Mouse (Mus musculus) midbrain, embryonic 13.5 days (tissue): ENCODE measurements around the gene Tufm. TPM values are rescaled to one million over a fixed set of nuclear protein-coding genes. Genes with fewer than 3 reads are reported as not detected.

Source experiments
- ATAC-seq: fragments of 200-750 bp; cut with Nextera tagmentation; 2 replicates; pipeline ENCODE4 v1.8.0; 2017; ENCODE audit warnings: mild to moderate bottlenecking, moderate TSS enrichment, moderate library complexity
- H3K27ac ChIP-seq: fragments of 300-500 bp; sonication (generic); 2 replicates; pipeline ENCODE4 v1.5.1; 2015; ENCODE audit warnings: inconsistent platforms, mild to moderate bottlenecking, moderate library complexity
- H3K27me3 ChIP-seq: fragments of 300-500 bp; sonication (generic); 2 replicates; pipeline ENCODE4 v1.6.1; 2015; ENCODE audit warnings: mild to moderate bottlenecking, inconsistent platforms
- H3K36me3 ChIP-seq: fragments of 300-500 bp; sonication (generic); 2 replicates; pipeline ENCODE4 v1.6.1; 2015; ENCODE audit warnings: mild to moderate bottlenecking, inconsistent platforms
- H3K4me1 ChIP-seq: fragments of 300-500 bp; sonication (generic); replicated peaks from 2 replicates; pipeline ENCODE4 v1.6.1; 2015; ENCODE audit warnings: inconsistent platforms
- H3K4me2 ChIP-seq: fragments of 300-500 bp; sonication (generic); replicated peaks from 2 replicates; pipeline ENCODE4 v1.6.1; 2015; ENCODE audit warnings: moderate library complexity, mild to moderate bottlenecking, inconsistent platforms
- H3K4me3 ChIP-seq: fragments of 300-500 bp; sonication (generic); replicated peaks from 2 replicates; pipeline ENCODE4 v1.5.1; 2015; ENCODE audit warnings: mild to moderate bottlenecking, inconsistent platforms
- H3K9ac ChIP-seq: fragments of 300-500 bp; sonication (generic); replicated peaks from 2 replicates; pipeline ENCODE4 v1.6.1; 2015; ENCODE audit warnings: mild to moderate bottlenecking, inconsistent platforms
- H3K9me3 ChIP-seq: fragments of 300-500 bp; sonication (generic); 2 replicates; pipeline ENCODE4 v1.6.1; 2016; ENCODE audit warnings: mild to moderate bottlenecking, inconsistent platforms
- WGBS: fragments of 180-500 bp; shearing (Covaris S2); methylation state at CpG from one replicate; pipeline ENCODE4 v1.1.7; 2015; 5-methylcytosine and 5-hydroxymethylcytosine counted together
- polyA plus RNA-seq: library from polyadenylated mRNA; unstranded; fragments of >200 nt; fragmentation: Nextera tagmentation; extraction: Ambion mirVana; gene quantifications from 2 replicates; pipeline ENCODE4 v1.2.1, GENCODE M21; 2015

Tufm gene
- polyA plus RNA-seq: 117 and 124 TPM in 2 replicates

DNA sequence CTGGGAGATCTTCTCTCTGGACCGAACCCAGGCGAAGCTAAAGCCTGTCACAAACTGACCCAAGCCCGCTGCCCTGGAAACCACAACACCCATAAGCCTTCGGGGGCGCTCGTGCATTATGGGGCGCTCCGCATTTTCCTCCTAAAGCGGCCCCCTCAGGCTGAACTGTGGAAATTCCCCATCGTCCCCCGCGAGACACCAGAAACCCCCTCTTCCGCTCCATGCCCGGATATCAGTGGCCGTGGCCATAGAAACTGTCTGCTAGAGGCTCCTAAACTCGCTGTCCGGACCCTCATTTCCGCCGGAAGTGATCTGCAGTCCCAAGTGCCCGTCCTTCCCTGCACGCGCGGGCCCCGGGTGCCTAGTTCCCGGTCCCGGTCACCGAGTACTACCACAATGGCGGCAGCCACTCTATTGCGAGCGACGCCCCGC is at the start of gene Tufm:
Tufm (plus strand) TSS at position 310 of the 432 bp plus-strand sequence.
- Histone ChIP-seq H3K9ac (peak within 1 kb of the TSS; percentile 80), H3K4me2 (peak within 1 kb of the TSS; percentile 99), H3K4me1 (peaks cover 17% of the 10 kb centered on the region), H3K27ac (peak within 1 kb of the TSS; percentile 81), H3K36me3 (peaks cover 29% of the 10 kb centered on the region), H3K27me3 (no peaks in the 10 kb centered on the region), H3K9me3 (no peaks in the 10 kb centered on the region), H3K4me3 (peak within 1 kb of the TSS; percentile 69)
- peak; percentile 96 for ATAC-seq
- under 1% methylated on average over 32 of the region's 32 CpGs for WGBS

DNA sequence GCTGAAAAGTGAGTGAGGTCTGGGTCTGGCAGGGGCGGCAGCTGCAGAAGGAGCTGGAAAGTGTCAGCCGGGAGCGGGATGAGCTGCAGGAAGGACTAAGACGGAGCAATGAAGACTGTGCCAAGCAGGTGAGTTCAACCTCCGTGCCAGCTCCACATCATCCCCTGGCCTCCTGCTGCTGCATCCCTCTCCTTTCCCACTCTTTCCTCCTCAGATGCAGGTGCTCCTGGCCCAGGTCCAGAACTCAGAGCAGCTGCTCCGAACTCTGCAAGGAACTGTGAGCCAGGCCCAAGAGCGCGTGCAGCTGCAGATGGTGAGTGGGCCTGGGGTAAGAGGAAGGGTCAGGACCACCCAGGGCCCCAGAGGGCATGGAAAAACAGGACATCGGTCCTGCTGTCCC is 47.0 kb upstream of the Tufm start:
- H3K9me3 ChIP-seq: no peaks in the 10 kb centered on the region
- H3K4me3 ChIP-seq: no peak overlapping the region
- 0 out of 2 replicates have a peak overlapping the region, but pooled peaks have one; percentile 7 for H3K9ac ChIP-seq
- no peaks in the 10 kb centered on the region for H3K4me1 ChIP-seq
- WGBS: 86% methylated on average over 9 of the region's 9 CpGs
- H3K4me2 ChIP-seq: no peak overlapping the region
- H3K27me3 ChIP-seq: no peaks in the 10 kb centered on the region
- peaks cover 38% of the 10 kb centered on the region for H3K36me3 ChIP-seq
- H3K27ac ChIP-seq: no peak overlapping the region
- no peak for ATAC-seq

DNA sequence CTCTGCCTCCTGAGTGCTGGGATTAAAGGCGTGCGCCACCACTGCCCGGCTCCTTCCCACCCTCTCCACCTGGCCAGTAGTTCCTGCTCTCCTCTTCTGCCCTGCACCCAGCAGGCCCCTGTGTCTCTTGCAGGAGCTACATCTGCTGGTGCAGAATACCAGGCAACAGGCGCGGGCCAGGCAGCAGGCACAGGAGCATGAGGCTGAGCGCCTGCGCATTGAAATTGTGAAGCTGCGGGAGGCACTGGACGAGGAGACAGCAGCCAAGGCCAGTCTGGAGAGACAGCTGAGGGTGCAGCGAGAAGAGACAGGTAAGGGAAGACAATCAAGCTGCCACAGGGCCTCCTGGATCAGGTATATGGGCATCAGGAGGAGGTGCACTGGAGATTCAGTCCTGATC is 43.2 kb upstream of the Tufm start:
- Histone ChIP-seq H3K9me3 (no peaks in the 10 kb centered on the region), H3K4me1 (no peaks in the 10 kb centered on the region), H3K27ac (no peak overlapping the region), H3K4me2 (no peak overlapping the region), H3K36me3 (peaks cover 65% of the 10 kb centered on the region), H3K4me3 (no peak overlapping the region), H3K27me3 (no peaks in the 10 kb centered on the region), H3K9ac (no peak overlapping the region)
- WGBS: 92% methylated on average over 10 of the region's 10 CpGs
- no peak for ATAC-seq

DNA sequence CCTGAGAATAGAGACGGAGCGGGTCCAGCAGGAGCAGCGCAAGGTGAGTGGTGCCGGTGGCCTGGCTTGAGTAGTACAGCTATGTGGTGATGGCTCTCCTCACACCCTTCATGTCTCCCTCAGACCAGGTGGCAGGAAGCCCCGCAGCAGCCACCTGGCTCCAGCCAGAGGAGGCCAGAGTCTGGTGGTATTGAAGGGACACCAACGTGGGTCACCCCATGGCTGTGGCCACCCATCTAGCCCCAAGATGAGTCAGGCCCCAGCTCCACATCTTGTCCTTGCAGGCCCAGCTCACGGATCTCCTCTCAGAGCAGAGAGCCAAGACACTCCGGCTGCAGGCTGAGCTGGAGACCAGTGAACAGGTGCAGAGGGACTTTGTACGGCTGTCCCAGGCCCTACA is 42.6 kb upstream of the Tufm start:
- whole genome bisulfite sequencing: 93% methylated on average over 9 of the region's 9 CpGs
- Histone ChIP-seq H3K27me3 (no peaks in the 10 kb centered on the region), H3K9ac (no peak overlapping the region; the same call in 1 of the 2 replicates), H3K4me2 (no peak overlapping the region), H3K4me1 (no peaks in the 10 kb centered on the region), H3K36me3 (peaks cover 65% of the 10 kb centered on the region), H3K9me3 (no peaks in the 10 kb centered on the region), H3K27ac (no peak overlapping the region), H3K4me3 (no peak overlapping the region)
- ATAC-seq: no peak

DNA sequence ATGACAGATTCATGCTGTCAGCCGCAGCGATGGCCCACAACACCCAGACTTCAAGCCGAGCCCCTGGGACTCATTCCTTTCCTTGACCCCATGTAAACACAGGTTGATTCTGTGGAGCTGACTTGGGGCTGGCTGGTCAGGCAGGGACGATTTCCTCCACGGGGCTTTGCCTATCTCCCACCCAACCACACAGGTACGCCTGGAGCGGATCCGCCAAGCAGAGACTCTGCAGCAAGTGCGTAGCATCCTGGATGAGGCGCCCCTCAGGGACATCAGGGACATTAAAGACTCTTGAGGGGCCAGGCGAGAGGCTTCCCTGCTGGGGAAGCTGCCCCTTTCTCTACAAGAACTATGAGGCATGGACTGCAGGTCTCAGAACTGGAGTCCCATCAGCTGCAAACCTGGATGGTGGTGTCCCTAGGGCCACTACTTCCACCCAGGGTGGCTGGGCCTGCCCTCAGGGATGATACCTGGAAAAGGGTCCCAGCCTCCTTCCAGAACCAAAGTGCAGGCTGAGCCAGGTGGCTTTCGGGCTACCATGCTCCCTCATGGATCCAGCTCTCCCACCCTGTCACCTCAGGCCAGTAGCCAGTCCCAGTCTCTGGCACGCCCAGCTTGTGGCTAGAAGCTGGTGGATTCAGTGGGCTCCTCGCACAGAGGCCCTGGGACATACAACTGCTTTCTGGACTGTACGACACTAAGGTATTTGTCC is 41.9 kb upstream of the Tufm start:
- Histone ChIP-seq H3K36me3 (peaks cover 63% of the 10 kb centered on the region), H3K27ac (no peak overlapping the region), H3K9ac (no peak overlapping the region), H3K27me3 (no peaks in the 10 kb centered on the region), H3K4me2 (no peak overlapping the region), H3K4me1 (no peaks in the 10 kb centered on the region), H3K4me3 (no peak overlapping the region), H3K9me3 (no peaks in the 10 kb centered on the region)
- ATAC-seq: no peak
- WGBS: 92% methylated on average over 15 of the region's 15 CpGs

DNA sequence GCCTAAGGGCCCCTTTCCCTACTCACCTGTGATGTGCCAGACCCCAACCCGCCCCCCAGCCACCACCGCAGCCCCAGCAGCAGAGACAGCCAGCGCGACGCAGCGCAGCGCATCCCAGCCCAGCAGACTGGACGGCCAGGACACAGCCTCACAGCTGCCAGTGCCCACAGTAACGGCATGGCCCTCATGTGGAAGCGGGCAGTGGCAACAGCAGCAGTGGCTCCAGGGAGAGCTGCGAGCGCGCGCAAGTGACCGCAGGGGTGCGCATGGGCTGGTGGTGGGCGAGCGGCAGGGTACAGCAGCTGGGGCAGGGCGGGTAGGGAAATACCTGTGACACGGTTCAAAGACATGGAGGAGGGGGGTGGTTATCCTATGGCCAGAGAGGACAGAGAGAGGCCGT is 40.9 kb upstream of the Tufm start:
- Histone ChIP-seq H3K9ac (no peak overlapping the region), H3K27ac (no peak overlapping the region), H3K27me3 (no peaks in the 10 kb centered on the region), H3K36me3 (peaks cover 63% of the 10 kb centered on the region), H3K4me3 (no peak overlapping the region), H3K9me3 (no peaks in the 10 kb centered on the region), H3K4me2 (no peak overlapping the region), H3K4me1 (no peaks in the 10 kb centered on the region)
- 93% methylated on average over 21 of the region's 21 CpGs for WGBS
- ATAC-seq: no peak

DNA sequence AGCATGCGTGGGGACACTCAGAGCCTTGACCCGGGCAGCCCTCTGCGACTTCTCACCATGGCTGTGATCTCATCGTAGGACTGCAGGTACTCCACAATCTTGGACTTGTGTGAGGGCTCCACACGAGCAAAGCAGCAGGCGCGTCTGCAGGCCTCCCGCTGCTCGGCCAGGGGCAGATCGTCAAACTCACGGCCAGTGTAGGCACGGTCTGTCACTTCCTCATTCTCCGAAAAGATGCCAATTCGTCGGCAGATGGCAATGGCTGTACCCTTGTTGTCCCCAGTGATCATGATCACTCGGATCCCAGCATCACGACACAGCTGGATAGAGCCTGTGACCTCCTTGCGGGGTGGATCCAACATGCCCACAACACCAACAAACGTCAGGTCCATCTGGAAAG is 38.7 kb upstream of the Tufm start:
- Histone ChIP-seq H3K4me1 (no peaks in the 10 kb centered on the region), H3K27me3 (no peaks in the 10 kb centered on the region), H3K27ac (no peak overlapping the region), H3K9me3 (no peaks in the 10 kb centered on the region), H3K4me3 (no peak overlapping the region), H3K36me3 (peaks cover 49% of the 10 kb centered on the region), H3K4me2 (no peak overlapping the region), H3K9ac (no peak overlapping the region)
- no peak for ATAC-seq
- WGBS: 92% methylated on average over 19 of the region's 19 CpGs

DNA sequence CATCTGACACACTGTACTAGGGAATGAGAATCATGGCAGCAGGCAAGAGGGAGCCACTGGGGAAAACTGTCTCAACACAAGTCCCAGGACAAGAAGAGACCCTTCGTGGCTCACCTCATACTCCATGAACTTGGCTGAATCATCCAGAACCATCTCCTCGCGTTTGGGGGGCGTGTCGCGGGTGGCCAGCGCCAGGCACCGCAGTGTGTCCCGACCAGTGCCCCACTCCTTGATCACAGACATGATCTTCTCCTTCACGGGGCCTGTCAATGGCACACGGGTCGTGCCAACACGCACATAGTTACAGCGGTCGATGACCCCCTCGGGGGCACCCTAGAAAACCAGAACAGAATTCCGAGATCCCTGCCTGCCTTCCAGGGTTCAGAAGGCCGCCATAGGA is 37.2 kb upstream of the Tufm start:
- WGBS: 93% methylated on average over 18 of the region's 18 CpGs
- H3K4me3 ChIP-seq: no peak overlapping the region
- no peak overlapping the region for H3K27ac ChIP-seq
- no peaks in the 10 kb centered on the region for H3K9me3 ChIP-seq
- peaks cover 37% of the 10 kb centered on the region for H3K36me3 ChIP-seq
- no peak overlapping the region for H3K9ac ChIP-seq
- no peaks in the 10 kb centered on the region for H3K27me3 ChIP-seq
- H3K4me1 ChIP-seq: no peaks in the 10 kb centered on the region
- no peak for ATAC-seq
- H3K4me2 ChIP-seq: no peak overlapping the region

DNA sequence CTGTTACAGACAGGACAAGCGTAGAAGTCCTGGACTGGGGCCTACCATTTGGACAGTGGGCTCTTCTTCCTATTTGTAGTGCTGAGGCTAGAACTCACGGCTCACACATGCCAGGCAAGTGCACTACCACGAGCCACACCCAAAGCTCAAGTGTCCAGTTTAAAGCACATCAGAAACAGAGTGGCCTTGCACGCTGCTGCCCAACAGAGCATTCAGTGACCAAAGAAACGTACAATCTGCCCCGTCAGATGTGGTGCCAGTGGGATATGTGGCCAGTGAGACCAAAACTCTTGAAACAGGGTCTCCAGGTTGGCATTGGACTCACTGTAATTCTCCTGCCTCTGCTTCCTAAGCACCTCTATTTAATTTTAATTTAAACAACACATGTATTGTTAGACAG is 36.5 kb upstream of the Tufm start:
- H3K27ac ChIP-seq: no peak overlapping the region

DNA sequence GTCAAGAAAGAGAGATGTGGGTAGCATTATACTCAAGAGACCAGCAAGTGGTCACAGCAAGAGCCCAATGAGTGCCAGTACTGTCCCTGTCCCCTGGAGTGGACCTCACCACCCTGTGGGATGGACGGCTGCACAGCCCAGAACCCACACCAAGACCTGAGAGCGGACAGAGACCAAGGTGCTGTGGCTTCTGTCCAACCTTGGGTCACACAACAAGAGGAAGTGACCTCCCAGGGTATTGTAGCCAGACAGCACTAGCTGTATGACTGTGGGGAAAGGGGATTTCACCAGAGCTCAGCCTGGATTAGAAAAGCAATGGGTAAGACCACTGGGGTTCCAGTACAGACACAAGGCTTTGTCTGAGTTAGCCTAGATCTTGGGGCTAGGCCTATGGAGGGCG is 34.9 kb upstream of the Tufm start:
- Histone ChIP-seq H3K36me3 (peaks cover 16% of the 10 kb centered on the region), H3K27ac (no peak overlapping the region), H3K4me3 (no peak overlapping the region), H3K27me3 (no peaks in the 10 kb centered on the region), H3K4me2 (no peak overlapping the region), H3K9me3 (no peaks in the 10 kb centered on the region), H3K4me1 (no peaks in the 10 kb centered on the region), H3K9ac (no peak overlapping the region)
- ATAC-seq: no peak
- 94% methylated on average over 3 of the region's 3 CpGs for WGBS

More for the DNA sequence above, 36.5 kb upstream of the Tufm start:
- WGBS: 90% methylated on average over 6 of the region's 6 CpGs
- Histone ChIP-seq H3K27me3 (no peaks in the 10 kb centered on the region), H3K4me2 (no peak overlapping the region), H3K4me3 (no peak overlapping the region), H3K9ac (no peak overlapping the region), H3K36me3 (peaks cover 31% of the 10 kb centered on the region), H3K4me1 (no peaks in the 10 kb centered on the region), H3K9me3 (no peaks in the 10 kb centered on the region)
- no peak for ATAC-seq

DNA sequence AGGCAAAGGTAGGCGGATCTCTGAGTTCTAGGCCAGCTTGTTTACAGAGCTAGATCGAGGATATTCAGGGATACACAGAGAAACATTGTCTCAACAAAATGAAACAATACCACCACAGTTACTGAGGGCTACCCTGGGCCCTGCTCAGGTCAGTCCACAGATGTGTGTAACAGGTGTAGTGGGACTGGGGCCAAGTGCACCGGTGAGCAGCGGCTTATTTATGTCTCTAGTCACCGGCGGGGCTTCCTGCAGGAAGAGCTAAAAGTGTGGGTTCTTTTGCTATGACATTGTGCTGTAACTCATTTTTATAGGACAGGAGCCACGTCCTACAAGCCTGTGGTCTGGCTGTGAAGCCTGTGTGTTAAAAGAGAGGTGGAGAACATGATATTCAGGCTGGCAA is 33.3 kb upstream of the Tufm start:
- no peak overlapping the region for H3K4me3 ChIP-seq
- H3K27me3 ChIP-seq: no peaks in the 10 kb centered on the region
- no peak overlapping the region for H3K9ac ChIP-seq
- no peak overlapping the region for H3K4me2 ChIP-seq
- no peaks in the 10 kb centered on the region for H3K9me3 ChIP-seq
- no peak overlapping the region for H3K27ac ChIP-seq
- H3K36me3 ChIP-seq: 0 out of 2 replicates have a peak, but pooled peaks cover 1% of the 10 kb centered on the region
- no peak for ATAC-seq
- WGBS: 85% methylated on average over 7 of the region's 7 CpGs
- H3K4me1 ChIP-seq: no peaks in the 10 kb centered on the region

DNA sequence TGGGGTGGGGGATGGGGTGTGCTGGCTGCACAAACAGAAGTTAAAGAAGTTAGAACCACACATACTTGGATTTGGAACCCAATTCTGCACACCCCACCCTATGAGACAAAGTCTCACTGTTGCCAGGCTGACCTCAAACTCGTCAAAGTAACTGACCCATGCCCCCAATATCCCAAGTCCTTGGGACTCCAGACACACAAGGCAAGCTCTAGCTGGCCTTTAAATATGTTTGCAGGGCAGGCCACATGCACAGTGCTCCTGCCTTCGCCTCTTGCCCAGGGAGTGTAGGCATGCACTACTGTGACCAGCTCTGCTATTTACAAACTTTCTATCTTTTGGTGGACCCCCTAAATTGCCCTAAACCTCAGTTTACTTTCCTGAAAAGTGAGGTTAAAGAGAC is 31.9 kb upstream of the Tufm start:
- Histone ChIP-seq H3K4me2 (no peak overlapping the region), H3K9me3 (no peaks in the 10 kb centered on the region), H3K9ac (no peak overlapping the region), H3K4me1 (no peaks in the 10 kb centered on the region), H3K36me3 (no peaks in the 10 kb centered on the region), H3K4me3 (no peak overlapping the region), H3K27ac (no peak overlapping the region), H3K27me3 (no peaks in the 10 kb centered on the region)
- WGBS: 77% methylated on average over 2 of the region's 2 CpGs
- no peak for ATAC-seq
